Mouse (Mus musculus) liver, embryonic 15.5 days (tissue): ENCODE measurements around the gene Mark3. TPM values are rescaled to one million over a fixed set of nuclear protein-coding genes. Genes with fewer than 3 reads are reported as not detected.

Experiments used
- ATAC-seq: fragments of 200-750 bp; cut with Nextera tagmentation; 2 replicates; pipeline ENCODE4 v1.8.0; 2017; ENCODE audit warnings: moderate number of reproducible peaks, mild to moderate bottlenecking, moderate library complexity; ENCODE audit not compliant: insufficient read depth
- H3K27ac ChIP-seq: fragments of 300-500 bp; sonication (generic); replicated peaks from 2 replicates; pipeline ENCODE4 v1.5.1; 2015; ENCODE audit warnings: mild to moderate bottlenecking, inconsistent platforms
- H3K27me3 ChIP-seq: fragments of 300-500 bp; sonication (generic); 2 replicates; pipeline ENCODE4 v1.6.1; 2015; ENCODE audit warnings: mild to moderate bottlenecking, inconsistent platforms
- H3K36me3 ChIP-seq: fragments of 300-500 bp; sonication (generic); replicated peaks from 2 replicates; pipeline ENCODE4 v1.6.1; 2015; ENCODE audit warnings: moderate library complexity, mild to moderate bottlenecking, inconsistent platforms
- H3K4me1 ChIP-seq: fragments of 300-500 bp; sonication (generic); replicated peaks from 2 replicates; pipeline ENCODE4 v1.6.1; 2015; ENCODE audit warnings: inconsistent platforms
- H3K4me2 ChIP-seq: fragments of 300-500 bp; sonication (generic); 2 replicates; pipeline ENCODE4 v1.6.1; 2015; ENCODE audit warnings: moderate library complexity, mild to moderate bottlenecking, inconsistent platforms
- H3K4me3 ChIP-seq: fragments of 300-500 bp; sonication (generic); replicated peaks from 2 replicates; pipeline ENCODE4 v1.5.1; 2015; ENCODE audit warnings: mild to moderate bottlenecking, inconsistent platforms
- H3K9ac ChIP-seq: fragments of 300-500 bp; sonication (generic); 2 replicates; pipeline ENCODE4 v1.6.1; 2015; ENCODE audit warnings: moderate library complexity, mild to moderate bottlenecking, inconsistent platforms
- H3K9me3 ChIP-seq: fragments of 300-500 bp; sonication (generic); replicated peaks from 2 replicates; pipeline ENCODE4 v1.6.1; 2016; ENCODE audit warnings: inconsistent platforms
- WGBS: fragments of 180-500 bp; shearing (Covaris S2); methylation state at CpG from one replicate; pipeline ENCODE4 v1.1.7; 2015; ENCODE audit warnings: mixed read lengths; ENCODE audit not compliant: insufficient replicate concordance; 5-methylcytosine and 5-hydroxymethylcytosine counted together
- polyA plus RNA-seq: library from polyadenylated mRNA; unstranded; fragments of >200 nt; fragmentation: Nextera tagmentation; extraction: Ambion mirVana; gene quantifications from 2 replicates; pipeline ENCODE4 v1.2.1, GENCODE M21; 2015

The Mark3 gene
- polyA plus RNA-seq, 1 experiment from 2014 or later, result 13.3 TPM

- peaks cover 58% of the 10 kb centered on the region for H3K27me3 ChIP-seq
These were observed 94.2 kb downstream of the Mark3 start for GRCm38 (mm10) chr12:111668457-111668912.

GRCm38 (mm10) chr12:111669000-111669788, 94.9 kb downstream of the Mark3 start:
- Histone ChIP-seq H3K36me3 (no peaks in the 10 kb centered on the region), H3K27me3 (peaks cover 65% of the 10 kb centered on the region), H3K9me3 (no peaks in the 10 kb centered on the region), H3K27ac (peak overlapping the region; percentile 21), H3K4me1 (peaks cover 42% of the 10 kb centered on the region), H3K4me2 (peak overlapping the region; percentile 56), H3K9ac (no peak overlapping the region), H3K4me3 (no peak overlapping the region)
- 68% methylated on average over 23 of the region's 23 CpGs for WGBS
- ATAC-seq, result peak; percentile 12; the same call in 1 of the 2 replicates

More at GRCm38 (mm10) chr12:111668457-111668912, 94.2 kb downstream of the Mark3 start:
- Histone ChIP-seq H3K4me3 (0 out of 2 replicates have a peak overlapping the region, but pooled peaks have one; percentile 15), H3K36me3 (no peaks in the 10 kb centered on the region), H3K27ac (peak overlapping the region; percentile 21), H3K4me2 (peak overlapping the region; percentile 56), H3K9ac (0 out of 2 replicates have a peak overlapping the region, but pooled peaks have one; percentile 7), H3K4me1 (peaks cover 42% of the 10 kb centered on the region), H3K9me3 (no peaks in the 10 kb centered on the region)
- ATAC-seq, result peak; percentile 57
- under 1% methylated on average over 8 of the region's 8 CpGs for WGBS

- Histone ChIP-seq H3K9ac (no peak overlapping the region), H3K36me3 (no peaks in the 10 kb centered on the region), H3K9me3 (no peaks in the 10 kb centered on the region), H3K4me1 (peaks cover 44% of the 10 kb centered on the region), H3K4me3 (no peak overlapping the region), H3K4me2 (no peak overlapping the region), H3K27me3 (peaks cover 71% of the 10 kb centered on the region), H3K27ac (no peak overlapping the region)
- ATAC-seq, result no peak
- WGBS, result 58% methylated on average over 8 of the region's 8 CpGs
These were observed 95.6 kb downstream of the Mark3 start for GRCm38 (mm10) chr12:111669961-111670360.

GRCm38 (mm10) chr12:111670371-111670971, 96.1 kb downstream of the Mark3 start:
- no peaks in the 10 kb centered on the region for H3K9me3 ChIP-seq
- no peaks in the 10 kb centered on the region for H3K36me3 ChIP-seq
- H3K27ac ChIP-seq, result no peak overlapping the region
- H3K4me3 ChIP-seq, result peak overlapping the region; percentile 47
- no peak overlapping the region for H3K9ac ChIP-seq
- peak overlapping the region; percentile 67 for H3K4me2 ChIP-seq
- WGBS, result 14% methylated on average over 29 of the region's 29 CpGs
- peaks cover 77% of the 10 kb centered on the region for H3K27me3 ChIP-seq
- no peak for ATAC-seq
- H3K4me1 ChIP-seq, result peaks cover 49% of the 10 kb centered on the region

- no peak for ATAC-seq
- H3K27me3 ChIP-seq, result peaks cover 82% of the 10 kb centered on the region
- no peak overlapping the region for H3K9ac ChIP-seq
These were observed 96.7 kb downstream of the Mark3 start for GRCm38 (mm10) chr12:111670976-111671375.

GRCm38 (mm10) chr12:111671431-111671902, 97.1 kb downstream of the Mark3 start:
- Histone ChIP-seq H3K27me3 (peaks cover 82% of the 10 kb centered on the region), H3K27ac (no peak overlapping the region), H3K4me3 (peak overlapping the region; percentile 47), H3K9me3 (no peaks in the 10 kb centered on the region), H3K36me3 (no peaks in the 10 kb centered on the region), H3K4me1 (peaks cover 50% of the 10 kb centered on the region), H3K9ac (no peak overlapping the region), H3K4me2 (peak overlapping the region; percentile 67)
- no peak for ATAC-seq
- under 1% methylated on average over 34 of the region's 34 CpGs for WGBS

More at GRCm38 (mm10) chr12:111670976-111671375, 96.7 kb downstream of the Mark3 start:
- Histone ChIP-seq H3K4me2 (peak overlapping the region; percentile 67), H3K27ac (no peak overlapping the region), H3K9me3 (no peaks in the 10 kb centered on the region), H3K36me3 (no peaks in the 10 kb centered on the region), H3K4me3 (peak overlapping the region; percentile 47), H3K4me1 (peaks cover 50% of the 10 kb centered on the region)
- WGBS, result under 1% methylated on average over 35 of the region's 35 CpGs

GRCm38 (mm10) chr12:111672176-111672575, 97.9 kb downstream of the Mark3 start, which contains the start of gene Ckb:
Gene Ckb, minus strand, starts transcription at chr12:111672338.
- peaks cover 52% of the 10 kb centered on the region for H3K4me1 ChIP-seq
- H3K4me3 ChIP-seq, result peak within 1 kb of the TSS; percentile 47
- WGBS, result under 1% methylated on average over 31 of the region's 31 CpGs
- H3K9ac ChIP-seq, result no peak within 1 kb of the TSS
- ATAC-seq, result no peak
- H3K4me2 ChIP-seq, result peak within 1 kb of the TSS; percentile 67
- peaks cover 82% of the 10 kb centered on the region for H3K27me3 ChIP-seq
- H3K36me3 ChIP-seq, result no peaks in the 10 kb centered on the region
- H3K9me3 ChIP-seq, result no peaks in the 10 kb centered on the region
- no peak within 1 kb of the TSS for H3K27ac ChIP-seq

GRCm38 (mm10) chr12:111672581-111672980, 98.3 kb downstream of the Mark3 start:
- no peaks in the 10 kb centered on the region for H3K9me3 ChIP-seq
- peak overlapping the region; percentile 47 for H3K4me3 ChIP-seq
- H3K27me3 ChIP-seq, result peaks cover 78% of the 10 kb centered on the region
- peak overlapping the region; percentile 67 for H3K4me2 ChIP-seq
- H3K4me1 ChIP-seq, result peaks cover 56% of the 10 kb centered on the region
- H3K9ac ChIP-seq, result no peak overlapping the region
- no peak for ATAC-seq
- WGBS, result 10% methylated on average over 12 of the region's 12 CpGs
- H3K27ac ChIP-seq, result no peak overlapping the region
- no peaks in the 10 kb centered on the region for H3K36me3 ChIP-seq

- no peaks in the 10 kb centered on the region for H3K9me3 ChIP-seq
- 24% methylated on average over 2 of the region's 2 CpGs for WGBS
- H3K4me1 ChIP-seq, result peaks cover 62% of the 10 kb centered on the region
- no peak overlapping the region for H3K9ac ChIP-seq
- no peak overlapping the region for H3K4me3 ChIP-seq
- H3K27ac ChIP-seq, result no peak overlapping the region
- H3K27me3 ChIP-seq, result peaks cover 60% of the 10 kb centered on the region
- ATAC-seq, result no peak
- H3K36me3 ChIP-seq, result no peaks in the 10 kb centered on the region
- no peak overlapping the region for H3K4me2 ChIP-seq
These were observed 100.6 kb downstream of the Mark3 start for GRCm38 (mm10) chr12:111674850-111675486.

- H3K4me2 ChIP-seq, result no peak overlapping the region
- no peaks in the 10 kb centered on the region for H3K9me3 ChIP-seq
- H3K27me3 ChIP-seq, result peaks cover 49% of the 10 kb centered on the region
- H3K36me3 ChIP-seq, result 0 out of 2 replicates have a peak, but pooled peaks cover 4% of the 10 kb centered on the region
- no peak for ATAC-seq
- WGBS, result 41% methylated on average over 6 of the region's 6 CpGs
- no peak overlapping the region for H3K9ac ChIP-seq
- H3K4me1 ChIP-seq, result peaks cover 52% of the 10 kb centered on the region
- H3K4me3 ChIP-seq, result no peak overlapping the region
- 0 out of 2 replicates have a peak overlapping the region, but pooled peaks have one; percentile 7 for H3K27ac ChIP-seq
These were observed 101.7 kb downstream of the Mark3 start for GRCm38 (mm10) chr12:111675797-111676580.
